In the genomic region with DNA sequence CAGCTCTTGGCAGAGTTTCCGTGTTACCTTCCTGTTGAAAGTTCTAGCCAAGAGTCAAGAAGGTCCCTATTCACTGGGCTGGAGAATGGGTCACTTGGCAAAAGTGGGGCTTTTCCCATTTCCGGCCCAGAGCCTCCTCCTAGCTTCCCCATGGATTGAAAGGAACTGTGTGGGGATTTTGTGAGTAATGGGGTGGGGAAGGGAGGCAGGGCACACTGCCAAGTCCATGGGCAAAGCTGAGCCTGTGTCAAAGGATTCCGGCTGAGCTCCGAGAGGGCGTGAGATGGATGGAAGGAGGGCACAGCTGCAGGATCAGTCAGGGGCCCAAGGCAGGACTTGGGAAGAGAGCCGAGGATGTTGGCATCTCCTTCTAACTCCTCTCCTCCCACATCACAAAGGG, we compare ENCODE assay signal across 9 mouse cellular contexts. TPM values are rescaled to one million over a fixed set of nuclear protein-coding genes. Genes with fewer than 3 reads are reported as not detected.
DNase-seq lines count a peak whose midpoint lies in the region; ATAC-seq lines count a peak whose summit lies in the region.
"Had no signal": no experiment of that assay in that cellular context is flagged by ENCODE, and none has a peak within 500 bp of the region (broad histone marks: within the 10 kb centered on the region; RNA-seq: fewer than 3 reads in every experiment).

No protein-coding gene starts in this region.

- peaks cover 7% of the 10 kb centered on the region for H3K27me3 ChIP-seq in embryonic facial prominence, embryonic 14.5 days (replicated peaks; ENCODE audit: control insufficient read depth, insufficient read depth, low read length)
- peaks cover 30% of the 10 kb centered on the region for H3K27me3 ChIP-seq in embryonic facial prominence, embryonic 10.5 days (replicated peaks; ENCODE audit: low read depth, poor library complexity, severe bottlenecking)
- no peaks in the 10 kb centered on the region for H3K27me3 ChIP-seq in forebrain, embryonic 16.5 days (replicated peaks; ENCODE audit: control insufficient read depth, insufficient read depth, low read length)

- H3K4me3 ChIP-seq in embryonic facial prominence, embryonic 14.5 days (ENCODE audit: low read depth, low read length) = no peak overlapping the region
- no peak overlapping the region for H3K4me3 ChIP-seq in embryonic facial prominence, embryonic 10.5 days
- no peak overlapping the region for H3K4me3 ChIP-seq in forebrain, embryonic 16.5 days (replicated peaks; ENCODE audit: low read length)
- H3K4me3 ChIP-seq: liver, embryonic 13.5 days had no signal

- DNase-seq in embryonic facial prominence, embryonic 14.5 days (ENCODE audit: low spot score) = peak; percentile 68
- DNase-seq in embryonic facial prominence, embryonic 10.5 days (ENCODE audit: low spot score) = no peak
- peak; percentile 19 for DNase-seq in kidney, adult 9 months
- no peak for DNase-seq in kidney, adult 11 months
- peak; percentile 93 for DNase-seq in Muller cell, postnatal 12 days (ENCODE audit: inconsistent ontology term)
- DNase-seq in T-cell, adult 2 months (ENCODE audit: low spot score) = no peak
- DNase-seq in urinary bladder, postnatal 4 days (ENCODE audit: low spot score in 2 of 2) = no peak
- DNase-seq: liver, embryonic 13.5 days had no signal

- 63% methylated on average over 6 of the region's 6 CpGs for WGBS in embryonic facial prominence, embryonic 14.5 days
- WGBS in embryonic facial prominence, embryonic 10.5 days = 84% methylated on average over 6 of the region's 6 CpGs
- WGBS in forebrain, embryonic 16.5 days = 24% methylated on average over 6 of the region's 6 CpGs

- H3K36me3 ChIP-seq in embryonic facial prominence, embryonic 14.5 days (ENCODE audit: control insufficient read depth, insufficient read depth, low read length) = no peaks in the 10 kb centered on the region
- no peaks in the 10 kb centered on the region for H3K36me3 ChIP-seq in embryonic facial prominence, embryonic 10.5 days (replicated peaks)
- no peaks in the 10 kb centered on the region for H3K36me3 ChIP-seq in forebrain, embryonic 16.5 days (ENCODE audit: control insufficient read depth, insufficient read depth)
- H3K36me3 ChIP-seq: liver, embryonic 13.5 days had no signal

- no peak overlapping the region for H3K9ac ChIP-seq in embryonic facial prominence, embryonic 14.5 days (ENCODE audit: low read depth, low read length)
- no peak overlapping the region for H3K9ac ChIP-seq in forebrain, embryonic 16.5 days (replicated peaks; ENCODE audit: low read depth, low read length)
- H3K9ac ChIP-seq: liver, embryonic 13.5 days had no signal

- no peak overlapping the region for H3K27ac ChIP-seq in embryonic facial prominence, embryonic 14.5 days (replicated peaks; ENCODE audit: low read depth, low read length)
- no peak overlapping the region; the same call in 1 of the 2 replicates for H3K27ac ChIP-seq in embryonic facial prominence, embryonic 10.5 days (replicated peaks)
- H3K27ac ChIP-seq in forebrain, embryonic 16.5 days (ENCODE audit: low read length) = no peak overlapping the region
- H3K27ac ChIP-seq: liver, embryonic 13.5 days had no signal

- peak; percentile 34; the same call in 1 of the 2 replicates for ATAC-seq in embryonic facial prominence, embryonic 14.5 days (ENCODE audit: low read depth)
- peak; percentile 63 for ATAC-seq in forebrain, embryonic 16.5 days

- no peaks in the 10 kb centered on the region for H3K9me3 ChIP-seq in embryonic facial prominence, embryonic 14.5 days (ENCODE audit: control insufficient read depth, low read length)
- H3K9me3 ChIP-seq in embryonic facial prominence, embryonic 10.5 days = no peaks in the 10 kb centered on the region
- no peaks in the 10 kb centered on the region for H3K9me3 ChIP-seq in forebrain, embryonic 16.5 days (ENCODE audit: control insufficient read depth, low read length)
- H3K9me3 ChIP-seq: liver, embryonic 13.5 days had no signal

- H3K4me1 ChIP-seq in embryonic facial prominence, embryonic 14.5 days (ENCODE audit: control insufficient read depth, insufficient read depth, low read length) = peaks cover 15% of the 10 kb centered on the region
- peaks cover 62% of the 10 kb centered on the region for H3K4me1 ChIP-seq in embryonic facial prominence, embryonic 10.5 days
- peaks cover 16% of the 10 kb centered on the region for H3K4me1 ChIP-seq in forebrain, embryonic 16.5 days (replicated peaks; ENCODE audit: control insufficient read depth, insufficient read depth, low read length)

- H3K4me2 ChIP-seq in embryonic facial prominence, embryonic 14.5 days (ENCODE audit: low read depth, low read length) = no peak overlapping the region
- no peak overlapping the region for H3K4me2 ChIP-seq in forebrain, embryonic 16.5 days (ENCODE audit: low read length)
- H3K4me2 ChIP-seq: liver, embryonic 13.5 days had no signal

RNA-seq across cellular contexts. Expression of a gene that starts 5.8 kb away (rescaled TPM):
- polyA plus RNA-seq in embryonic facial prominence, embryonic 14.5 days (2014; fragmentation: Nextera tagmentation; extraction: Ambion mirVana) = 2.5 and 2.8 TPM in 2 replicates
- polyA plus RNA-seq in embryonic facial prominence, embryonic 10.5 days (2016; fragmentation: Nextera tagmentation; extraction: Ambion mirVana) = 3.4 and 3.6 TPM in 2 replicates
- 3.2 and 3.9 TPM in 2 replicates for polyA plus RNA-seq in forebrain, embryonic 16.5 days (2015; fragmentation: Nextera tagmentation; extraction: Ambion mirVana)

RNA-seq across cellular contexts. Expression of a gene that starts 22.9 kb away (rescaled TPM):
- 27.6 and 31.5 TPM in 2 replicates for polyA plus RNA-seq in embryonic facial prominence, embryonic 14.5 days (2014; fragmentation: Nextera tagmentation; extraction: Ambion mirVana)
- polyA plus RNA-seq in embryonic facial prominence, embryonic 10.5 days (2016; fragmentation: Nextera tagmentation; extraction: Ambion mirVana) = 51.7 and 54.6 TPM in 2 replicates
- 31.6 and 35.3 TPM in 2 replicates for polyA plus RNA-seq in forebrain, embryonic 16.5 days (2015; fragmentation: Nextera tagmentation; extraction: Ambion mirVana)

Comparison
In these comparisons a context has a peak if more than half of its experiments do, and no peak if none do; other contexts are left out.
1. DNase-seq: peak in embryonic facial prominence, embryonic 14.5 days (single experiment), kidney, adult 9 months (single experiment) and Muller cell, postnatal 12 days (single experiment); none in embryonic facial prominence, embryonic 10.5 days (single experiment), kidney, adult 11 months (single experiment), T-cell, adult 2 months (single experiment) and urinary bladder, postnatal 4 days (0 of 2).